Mouse (Mus musculus) kidney, postnatal 0 days (tissue): ENCODE measurements at regions not wholly inside any gene's neighbourhood (a gene's known extent, or its start where the extent isn't known, plus 50 kb on each side); places are given as distances from the start of the nearest gene placed in this dataset.
A peak's percentile ranks its signal among the peaks of the same experiment; 100 is the strongest.

Experiments
- ATAC-seq: fragments of 200-750 bp; cut with Nextera tagmentation; replicated peaks from 2 replicates; pipeline ENCODE4 v1.8.0; 2017; ENCODE audit warnings: low read depth, moderate number of reproducible peaks, moderate TSS enrichment, moderate library complexity; ENCODE audit not compliant: low FRiP score
- DNase-seq: peaks from one replicate; pipeline ENCODE4 v3.0.0-alpha.2; 2016; ENCODE audit warnings: low spot score
- H3K27ac ChIP-seq: fragments of 300-500 bp; sonication (generic); 2 replicates; pipeline ENCODE4 v1.5.1; 2014; ENCODE audit warnings: mild to moderate bottlenecking
- H3K27me3 ChIP-seq: fragments of 300-500 bp; sonication (generic); 2 replicates; pipeline ENCODE4 v1.6.1; 2014; ENCODE audit warnings: low read length, mixed read lengths; ENCODE audit not compliant: insufficient read depth
- H3K36me3 ChIP-seq: fragments of 300-500 bp; sonication (generic); 2 replicates; pipeline ENCODE4 v1.6.1; 2014; ENCODE audit warnings: low read length, mixed read lengths; ENCODE audit not compliant: insufficient read depth
- H3K4me1 ChIP-seq: fragments of 300-500 bp; sonication (generic); replicated peaks from 2 replicates; pipeline ENCODE4 v1.6.1; 2014; ENCODE audit warnings: antibody characterized with exemption, low read length, mixed read lengths; ENCODE audit not compliant: insufficient read depth
- H3K4me2 ChIP-seq: fragments of 300-500 bp; sonication (generic); 2 replicates; pipeline ENCODE4 v1.6.1; 2014; ENCODE audit warnings: mild to moderate bottlenecking, low read length, moderate library complexity, mixed read lengths
- H3K4me3 ChIP-seq: fragments of 300-500 bp; sonication (generic); replicated peaks from 2 replicates; pipeline ENCODE4 v1.5.1; 2014; ENCODE audit warnings: low read depth, low read length
- H3K9ac ChIP-seq: fragments of 300-500 bp; sonication (generic); 2 replicates; pipeline ENCODE4 v1.6.1; 2014; ENCODE audit warnings: low read depth, low read length
- H3K9me3 ChIP-seq: fragments of 300-500 bp; sonication (generic); replicated peaks from 2 replicates; pipeline ENCODE4 v1.6.1; 2016; ENCODE audit warnings: low read length, inconsistent platforms, mixed read lengths
- CTCF ChIP-seq: IDR thresholded peaks from 2 replicates; pipeline ENCODE4 v1.5.1; 2016; ENCODE audit warnings: antibody characterized with exemption, low read depth, mild to moderate bottlenecking, moderate library complexity
- WGBS: fragments of 180-500 bp; shearing (Covaris S2); extraction: QIAGEN DNeasy Blood & Tissue Kit; methylation state at CpG from one replicate; pipeline ENCODE4 v1.1.7; 2014; 5-methylcytosine and 5-hydroxymethylcytosine counted together

- WGBS: 58% methylated on average over 4 of the region's 4 CpGs
- Histone ChIP-seq H3K9me3 (no peaks in the 10 kb centered on the region), H3K27me3 (no peaks in the 10 kb centered on the region), H3K36me3 (no peaks in the 10 kb centered on the region), H3K27ac (no peak overlapping the region), H3K4me3 (no peak overlapping the region), H3K9ac (no peak overlapping the region), H3K4me1 (no peaks in the 10 kb centered on the region), H3K4me2 (no peak overlapping the region)
- DNase-seq (peak; percentile 66), ATAC-seq (peak; percentile 54; the same call in 1 of the 2 replicates)
- TF ChIP-seq CTCF: no peak
Measured at GRCm38 (mm10) chr5:80952600-80953218, 67.2 kb upstream of the Adgrl3 start.
